Mouse (Mus musculus) ovary, postnatal 36 days (tissue): ENCODE data around the gene Sorcs3.

Source experiments
- DNase-seq: peaks from one replicate; pipeline ENCODE4 v3.0.0; 2022; ENCODE audit warnings: low spot score, mixed read lengths

Sorcs3 gene

GRCm38 (mm10) chr19:48706267-48706923 is 500.6 kb downstream of the Sorcs3 start:
- DNase-seq = no peak

GRCm38 (mm10) chr19:48706924-48707320 is 501.1 kb downstream of the Sorcs3 start:
- DNase-seq = no peak

- no peak for DNase-seq
Measured at GRCm38 (mm10) chr19:48725851-48726419, 520.1 kb downstream of the Sorcs3 start.

GRCm38 (mm10) chr19:48727048-48727447 is 521.2 kb downstream of the Sorcs3 start:
- no peak for DNase-seq

GRCm38 (mm10) chr19:48727601-48728000 is 521.8 kb downstream of the Sorcs3 start:
- DNase-seq = no peak

GRCm38 (mm10) chr19:48731731-48732130 is 525.9 kb downstream of the Sorcs3 start:
- no peak for DNase-seq

GRCm38 (mm10) chr19:48734370-48734769 is 528.5 kb downstream of the Sorcs3 start:
- no peak for DNase-seq

GRCm38 (mm10) chr19:48737554-48737953 is 531.7 kb downstream of the Sorcs3 start:
- DNase-seq = no peak

- DNase-seq = no peak
Measured at GRCm38 (mm10) chr19:48755156-48755555, 549.3 kb downstream of the Sorcs3 start.

- DNase-seq = no peak
Measured at GRCm38 (mm10) chr19:48756831-48757230, 551.0 kb downstream of the Sorcs3 start.

- DNase-seq = no peak
Measured at GRCm38 (mm10) chr19:48766524-48766923, 560.7 kb downstream of the Sorcs3 start.

GRCm38 (mm10) chr19:48771565-48771964 is 565.7 kb downstream of the Sorcs3 start:
- DNase-seq = no peak

- DNase-seq = no peak
Measured at GRCm38 (mm10) chr19:48779095-48779765, 573.4 kb downstream of the Sorcs3 start.

GRCm38 (mm10) chr19:48780813-48781212 is 575.0 kb downstream of the Sorcs3 start:
- no peak for DNase-seq

- DNase-seq = no peak
Measured at GRCm38 (mm10) chr19:48782024-48782721, 576.3 kb downstream of the Sorcs3 start.

GRCm38 (mm10) chr19:48787269-48787668 is 581.4 kb downstream of the Sorcs3 start:
- no peak for DNase-seq

- DNase-seq = no peak
Measured at GRCm38 (mm10) chr19:48804546-48804945, 598.7 kb downstream of the Sorcs3 start.

GRCm38 (mm10) chr19:48811541-48811940 is 605.7 kb downstream of the Sorcs3 start:
- no peak for DNase-seq

GRCm38 (mm10) chr19:48813823-48814222 is 608.0 kb downstream of the Sorcs3 start:
- DNase-seq = no peak

- DNase-seq = no peak
Measured at GRCm38 (mm10) chr19:48815064-48815463, 609.2 kb downstream of the Sorcs3 start.

GRCm38 (mm10) chr19:48820493-48821282 is 614.9 kb downstream of the Sorcs3 start:
- DNase-seq = no peak

GRCm38 (mm10) chr19:48821283-48821715 is 615.5 kb downstream of the Sorcs3 start:
- no peak for DNase-seq
